Mouse (Mus musculus) gastrocnemius, postnatal 4 days (tissue): Measurements from ENCODE around the gene Vmn1r200. TPM values are rescaled to one million over a fixed set of nuclear protein-coding genes. Genes with fewer than 3 reads are reported as not detected.
"Not testable (repeated sequence)": the region's sequence is repeated elsewhere in the genome, so short reads cannot be mapped to it uniquely, and the experiment has no call there.

Experiments
- DNase-seq, 2 experiments: peaks; one replicate each; pipeline ENCODE4 v3.0.0; 2021 to 2022; ENCODE audit warnings: low spot score in 2 of 2, mixed read lengths in 2 of 2
- long read RNA-seq, 2 experiments: library from polyadenylated mRNA; stranded (forward); transcript quantifications; one replicate each; pipeline ENCODE4 v2.0.0; 2021
- total RNA-seq, 2 experiments: library from RNA; stranded (reverse); gene quantifications; 2 replicates each; pipeline ENCODE4 v1.2.3; 2021

The Vmn1r200 gene
- total RNA-seq = under 1 TPM; 0.07 to 0.16 TPM
- long read RNA-seq, experiment 1 = 0 reads
- long read RNA-seq, experiment 2 = 0 reads

DNA sequence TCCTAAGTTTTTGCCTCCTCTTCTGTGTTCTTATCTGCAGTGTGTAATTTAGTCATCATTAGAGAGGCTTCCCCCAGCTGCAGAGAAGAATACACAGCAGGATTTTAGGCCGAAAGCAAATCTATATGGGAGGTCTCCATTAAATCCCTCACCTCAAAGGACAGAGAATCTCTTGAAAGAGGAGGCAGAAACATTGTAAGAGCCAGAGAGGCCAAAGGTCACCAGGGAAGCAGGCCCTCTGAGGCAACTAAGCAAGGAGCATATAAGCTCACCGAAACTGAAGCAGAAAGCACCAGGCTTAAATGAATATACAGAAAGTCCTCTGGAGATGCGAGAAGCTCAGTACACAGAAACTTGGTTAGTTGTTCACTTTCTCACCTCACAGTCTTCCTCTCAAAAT is at the start of gene Vmn1r200:
TSS of gene Vmn1r200 (plus strand) at position 301 of the 400 bp plus-strand sequence.
- no peak for DNase-seq

DNA sequence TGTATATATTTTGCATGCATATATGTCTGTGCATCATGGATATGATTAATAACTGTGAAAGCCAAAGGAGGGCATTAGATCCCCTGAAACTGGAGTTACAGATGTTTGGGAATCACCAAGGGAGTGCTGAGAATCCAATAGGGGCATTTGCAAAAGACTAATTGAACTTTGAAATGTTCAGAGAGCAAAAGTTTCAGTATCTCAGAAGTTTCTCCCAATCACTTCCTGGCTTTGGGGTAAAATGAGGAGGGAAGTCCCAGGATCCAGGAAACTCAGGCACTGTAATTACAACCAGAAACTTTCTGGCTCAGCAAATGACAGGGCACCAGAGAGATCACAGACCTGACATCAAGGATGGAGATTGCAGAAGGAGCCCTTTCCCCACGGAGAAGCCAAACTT is 40.1 kb upstream of the Vmn1r200 start, which contains the start of gene Vmn1r198:
TSS of gene Vmn1r198 (plus strand) at position 301 of the 400 bp plus-strand sequence.
- DNase-seq = no peak

GRCm38 (mm10) chr13:22350813-22351212 is 39.4 kb upstream of the Vmn1r200 start:
- no peak for DNase-seq

DNA sequence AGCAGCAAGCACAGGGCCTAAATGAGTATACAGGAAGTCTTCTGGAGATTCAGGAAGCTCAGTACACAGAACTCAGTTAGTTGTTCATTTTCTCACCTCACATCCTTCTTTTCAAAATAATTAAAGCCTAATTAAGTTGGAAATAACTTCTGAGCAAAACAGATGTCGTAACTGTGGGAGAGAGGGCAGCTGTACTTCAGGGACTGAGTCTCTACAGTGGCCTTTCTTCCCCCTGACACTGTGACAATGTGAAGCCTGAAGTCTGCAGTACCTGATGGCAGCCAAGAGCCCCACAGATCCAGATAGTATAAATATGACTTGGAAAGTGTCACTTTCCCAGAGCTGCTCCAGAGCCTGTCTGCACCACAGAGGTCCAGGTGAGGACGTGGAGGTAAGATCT is 10.7 kb upstream of the Vmn1r200 start, which contains the start of gene Vmn1r199:
TSS of gene Vmn1r199 (plus strand) at position 301 of the 400 bp plus-strand sequence.
- DNase-seq = no peak

DNA sequence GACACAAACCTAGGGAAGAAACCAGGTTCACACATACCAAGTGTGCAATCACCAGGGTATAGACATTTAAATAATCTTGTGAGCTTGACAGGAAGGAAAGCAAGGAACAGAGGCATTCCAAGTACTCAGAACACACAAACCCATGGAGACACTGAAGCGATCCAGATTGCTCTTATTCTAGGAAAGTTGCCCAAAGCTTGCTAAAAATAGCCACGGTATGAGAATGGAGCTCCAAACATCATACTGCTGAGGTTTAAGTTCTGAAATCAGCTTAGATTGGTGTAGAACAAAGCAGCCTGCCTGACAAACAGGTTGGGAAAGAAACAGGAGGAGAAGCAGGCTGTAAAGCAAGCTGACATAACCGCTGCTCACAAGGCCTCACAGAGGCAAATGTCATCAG is 9.0 kb upstream of the Vmn1r200 start:
- DNase-seq = not testable (repeated sequence)

- no peak for DNase-seq
Observed at GRCm38 (mm10) chr13:22383401-22383800, 6.8 kb upstream of the Vmn1r200 start.

DNA sequence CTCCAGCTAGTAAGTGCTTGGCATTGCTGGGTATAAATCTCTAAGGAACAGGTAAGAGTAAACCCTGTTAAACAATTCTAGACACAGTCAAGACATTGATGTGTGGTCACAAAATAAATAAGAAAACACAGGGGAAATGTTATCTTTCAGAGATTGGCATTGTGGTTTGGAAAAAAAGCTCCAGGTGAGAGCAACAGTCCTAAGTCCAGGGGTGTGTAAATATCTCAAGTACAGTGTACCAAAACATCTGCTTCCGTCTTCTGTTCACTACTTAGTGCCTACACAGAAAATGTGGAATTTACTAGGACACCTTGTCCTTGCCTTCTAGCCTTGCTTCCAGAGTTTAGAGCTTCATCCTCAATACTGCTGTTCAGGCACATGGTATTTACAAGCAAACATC is 3.1 kb upstream of the Vmn1r200 start:
- DNase-seq = no peak

DNA sequence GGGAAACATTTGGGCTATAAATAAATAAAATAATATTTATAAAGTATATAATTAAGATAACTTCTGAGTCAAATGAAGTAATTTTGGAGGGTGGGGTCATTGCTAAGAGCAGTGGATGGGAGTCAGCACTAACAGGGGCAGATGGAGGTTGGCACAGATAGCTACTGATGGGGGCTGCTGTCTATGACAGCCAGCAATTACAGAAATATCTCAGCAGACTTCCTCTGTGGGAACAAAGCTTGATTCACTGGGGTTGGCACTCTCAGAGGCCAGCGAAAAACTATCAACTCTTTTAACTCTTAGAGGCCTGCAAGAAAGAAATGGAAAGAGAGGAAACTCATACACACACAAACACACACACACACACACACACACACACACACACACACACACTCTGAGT is 12.8 kb downstream of the Vmn1r200 start:
- no peak for DNase-seq

Other genes with a start within 250 kb of the Vmn1r200 start
- not detected for gene Vmn1r191, start 206.4 kb upstream of the Vmn1r200 start, total RNA-seq
- not detected for gene Vmn1r192, start 199.2 kb upstream of the Vmn1r200 start, total RNA-seq
- gene Vmn1r193, start 167.2 kb upstream of the Vmn1r200 start, total RNA-seq = not detected
- not detected for gene Vmn1r194, start 146.2 kb upstream of the Vmn1r200 start, total RNA-seq
- gene Vmn1r195, start 119.9 kb upstream of the Vmn1r200 start, total RNA-seq = not detected
- gene Vmn1r196, start 100.5 kb upstream of the Vmn1r200 start, total RNA-seq = not detected
- not detected for gene Vmn1r197, start 65.8 kb upstream of the Vmn1r200 start, total RNA-seq
- not detected for gene Vmn1r198, start 40.0 kb upstream of the Vmn1r200 start, total RNA-seq
- gene Vmn1r199, start 10.6 kb upstream of the Vmn1r200 start, total RNA-seq = not detected
- not detected for gene Vmn1r201, start 81.5 kb downstream of the Vmn1r200 start, total RNA-seq
- gene Vmn1r202, start 115.0 kb downstream of the Vmn1r200 start, total RNA-seq = under 1 TPM; 0.05 to 0.07 TPM
- gene Vmn1r203, start 127.7 kb downstream of the Vmn1r200 start, total RNA-seq = not detected
- gene Vmn1r204, start 162.8 kb downstream of the Vmn1r200 start, total RNA-seq = not detected
- gene Vmn1r205, start 202.6 kb downstream of the Vmn1r200 start, total RNA-seq = not detected
- gene Vmn1r206, start 233.9 kb downstream of the Vmn1r200 start, total RNA-seq = not detected